Mouse (Mus musculus) ES-Bruce4 (cell line): ENCODE measurements around the gene Atp7b. TPM values are rescaled to one million over a fixed set of nuclear protein-coding genes. Genes with fewer than 3 reads are reported as not detected.

Experiments
- H3K27ac ChIP-seq: 2 replicates; pipeline ENCODE4 v1.5.1; 2012; ENCODE audit warnings: low read length, inconsistent platforms; ENCODE audit not compliant: insufficient read depth
- H3K27me3 ChIP-seq: 2 replicates; pipeline ENCODE4 v1.6.1; 2012; ENCODE audit warnings: mild to moderate bottlenecking, low read length, inconsistent platforms; ENCODE audit not compliant: control insufficient read depth, poor library complexity, insufficient read depth, severe bottlenecking
- H3K36me3 ChIP-seq: 2 replicates; pipeline ENCODE4 v1.6.1; 2012; ENCODE audit warnings: inconsistent platforms, mild to moderate bottlenecking, low read length, moderate library complexity; ENCODE audit not compliant: control insufficient read depth, poor library complexity, insufficient read depth, severe bottlenecking
- H3K4me1 ChIP-seq: one replicate; pipeline ENCODE4 v1.8.1; 2011; ENCODE audit warnings: low read length; ENCODE audit not compliant: control insufficient read depth, insufficient read depth
- H3K4me3 ChIP-seq: 2 replicates; pipeline ENCODE4 v1.5.1; 2011; ENCODE audit warnings: low read depth, mild to moderate bottlenecking, low read length
- H3K9ac ChIP-seq: 2 replicates; pipeline ENCODE4 v1.6.1; 2012; ENCODE audit warnings: low read depth, mild to moderate bottlenecking, inconsistent platforms; ENCODE audit not compliant: poor library complexity, severe bottlenecking
- H3K9me3 ChIP-seq: replicated peaks from 2 replicates; pipeline ENCODE4 v1.6.1; 2012; ENCODE audit warnings: mild to moderate bottlenecking, low read length, inconsistent platforms; ENCODE audit not compliant: control insufficient read depth, poor library complexity, insufficient read depth, severe bottlenecking
- CTCF ChIP-seq: IDR thresholded peaks from one replicate; pipeline ENCODE4 v1.8.1; 2011; ENCODE audit warnings: low read depth, low read length
- EP300 ChIP-seq: IDR thresholded peaks from 2 replicates; pipeline ENCODE4 v1.6.1; 2011; ENCODE audit warnings: low read depth, low read length; ENCODE audit not compliant: insufficient read depth
- POLR2A ChIP-seq: IDR thresholded peaks from one replicate; pipeline ENCODE4 v1.8.1; 2011; ENCODE audit warnings: low read length; ENCODE audit not compliant: insufficient read depth
- polyA plus RNA-seq: library from polyadenylated mRNA; stranded (reverse); fragments of >200 nt; gene quantifications from 2 replicates; pipeline ENCODE4 v1.2.4, GENCODE M21; 2011; ENCODE audit warnings: low read depth; ENCODE audit not compliant: missing spikeins, insufficient read depth, insufficient read length

Gene Atp7b
- polyA plus RNA-seq, 1 experiment: 2.5 TPM

- Histone ChIP-seq H3K4me1 (no peaks in the 10 kb centered on the region), H3K36me3 (peaks cover 27% of the 10 kb centered on the region), H3K9ac (peak within 1 kb of the TSS; percentile 73), H3K9me3 (peaks cover 7% of the 10 kb centered on the region), H3K27ac (no peak within 1 kb of the TSS), H3K27me3 (peaks cover 11% of the 10 kb centered on the region; the same call in 1 of the 2 replicates), H3K4me3 (peak within 1 kb of the TSS; percentile 83)
- TF ChIP-seq EP300: no peak
- peak; percentile 95 for TF ChIP-seq POLR2A
These were observed 363 bp upstream of the Atp7b start, which contains the start of gene Alg11 for GRCm38 (mm10) chr8:22060446-22060889. TSS of gene Alg11 (plus strand) at chr8:22060721.

- no peak for TF ChIP-seq EP300
- no peak for TF ChIP-seq POLR2A
- no peak for TF ChIP-seq CTCF
- peaks cover 17% of the 10 kb centered on the region for H3K36me3 ChIP-seq
- no peak overlapping the region for H3K27ac ChIP-seq
- no peaks in the 10 kb centered on the region for H3K4me1 ChIP-seq
- peak overlapping the region; percentile 73 for H3K9ac ChIP-seq
- no peaks in the 10 kb centered on the region for H3K9me3 ChIP-seq
- H3K27me3 ChIP-seq: peaks cover 11% of the 10 kb centered on the region; the same call in 1 of the 2 replicates
- H3K4me3 ChIP-seq: peak overlapping the region; percentile 73
These were observed 859 bp downstream of the Atp7b start for GRCm38 (mm10) chr8:22059153-22059738.

DNA sequence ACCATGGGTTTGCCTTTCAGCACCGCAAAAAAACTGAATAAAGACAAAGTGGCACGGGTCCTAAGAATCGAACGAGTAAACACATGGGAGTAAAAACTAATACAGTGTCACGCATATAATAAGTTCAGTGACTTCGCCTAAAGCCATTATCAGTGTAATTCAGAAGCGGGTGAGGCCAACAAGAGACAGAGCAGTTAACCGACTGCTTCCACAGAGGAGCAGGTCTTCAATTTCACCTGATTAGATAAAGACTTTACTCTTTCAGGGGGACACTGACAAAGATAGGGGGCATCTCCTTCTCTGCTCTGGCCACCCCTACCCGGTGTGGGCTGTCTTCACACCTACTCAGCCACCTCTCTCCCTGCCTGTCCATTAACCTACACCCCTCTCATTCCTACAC lies 1.7 kb downstream of the Atp7b start:
- peaks cover 12% of the 10 kb centered on the region for H3K36me3 ChIP-seq
- H3K4me1 ChIP-seq: no peaks in the 10 kb centered on the region
- no peaks in the 10 kb centered on the region for H3K9me3 ChIP-seq
- H3K4me3 ChIP-seq: no peak overlapping the region
- H3K27ac ChIP-seq: no peak overlapping the region
- TF ChIP-seq EP300: no peak
- H3K9ac ChIP-seq: no peak overlapping the region
- peaks cover 11% of the 10 kb centered on the region; the same call in 1 of the 2 replicates for H3K27me3 ChIP-seq

GRCm38 (mm10) chr8:22056850-22057249 lies 3.3 kb downstream of the Atp7b start:
- Histone ChIP-seq H3K36me3 (no peaks in the 10 kb centered on the region; the same call in 1 of the 2 replicates), H3K27ac (no peak overlapping the region), H3K4me3 (no peak overlapping the region), H3K4me1 (no peaks in the 10 kb centered on the region), H3K27me3 (peaks cover 11% of the 10 kb centered on the region; the same call in 1 of the 2 replicates), H3K9ac (no peak overlapping the region), H3K9me3 (no peaks in the 10 kb centered on the region)
- TF ChIP-seq CTCF (no peak), EP300 (no peak), POLR2A (no peak)

GRCm38 (mm10) chr8:22055492-22055877 lies 4.6 kb downstream of the Atp7b start:
- H3K4me3 ChIP-seq: no peak overlapping the region
- no peak for TF ChIP-seq POLR2A
- TF ChIP-seq EP300: no peak
- TF ChIP-seq CTCF: no peak
- no peak overlapping the region for H3K27ac ChIP-seq
- H3K36me3 ChIP-seq: no peaks in the 10 kb centered on the region
- H3K27me3 ChIP-seq: peaks cover 11% of the 10 kb centered on the region; the same call in 1 of the 2 replicates
- H3K9me3 ChIP-seq: no peaks in the 10 kb centered on the region
- no peaks in the 10 kb centered on the region for H3K4me1 ChIP-seq
- H3K9ac ChIP-seq: no peak overlapping the region

GRCm38 (mm10) chr8:22054674-22055491 lies 5.2 kb downstream of the Atp7b start:
- TF ChIP-seq CTCF: no peak
- no peaks in the 10 kb centered on the region for H3K4me1 ChIP-seq

More at GRCm38 (mm10) chr8:22054674-22055491, 5.2 kb downstream of the Atp7b start:
- Histone ChIP-seq H3K9me3 (no peaks in the 10 kb centered on the region), H3K9ac (no peak overlapping the region), H3K27me3 (peaks cover 11% of the 10 kb centered on the region; the same call in 1 of the 2 replicates), H3K27ac (no peak overlapping the region), H3K36me3 (no peaks in the 10 kb centered on the region), H3K4me3 (no peak overlapping the region)
